Mouse (Mus musculus) midbrain, embryonic 11.5 days (tissue): ENCODE measurements around the gene Hes5. TPM values are rescaled to one million over a fixed set of nuclear protein-coding genes. Genes with fewer than 3 reads are reported as not detected.

Experiments
- ATAC-seq: fragments of 200-750 bp; cut with Nextera tagmentation; 2 replicates; pipeline ENCODE4 v1.8.0; 2017; ENCODE audit warnings: moderate TSS enrichment, moderate library complexity; ENCODE audit not compliant: low FRiP score
- DNase-seq: peaks from one replicate; pipeline ENCODE4 v3.0.0; 2015; ENCODE audit warnings: low spot score; ENCODE audit errors: missing footprints
- H3K27ac ChIP-seq: fragments of 300-500 bp; sonication (generic); 2 replicates; pipeline ENCODE4 v1.5.1; 2014; ENCODE audit warnings: low read depth, low read length
- H3K27me3 ChIP-seq: fragments of 300-500 bp; sonication (generic); 2 replicates; pipeline ENCODE4 v1.6.1; 2014; ENCODE audit warnings: mild to moderate bottlenecking, low read length, moderate library complexity, mixed read lengths; ENCODE audit not compliant: control insufficient read depth, insufficient read depth
- H3K36me3 ChIP-seq: fragments of 300-500 bp; sonication (generic); 2 replicates; pipeline ENCODE4 v1.6.1; 2014; ENCODE audit warnings: mild to moderate bottlenecking, low read length, moderate library complexity, mixed read lengths; ENCODE audit not compliant: control insufficient read depth, insufficient read depth
- H3K4me1 ChIP-seq: fragments of 300-500 bp; sonication (generic); 2 replicates; pipeline ENCODE4 v1.6.1; 2014; ENCODE audit warnings: low read length; ENCODE audit not compliant: control insufficient read depth, insufficient read depth
- H3K4me2 ChIP-seq: fragments of 300-500 bp; sonication (generic); 2 replicates; pipeline ENCODE4 v1.6.1; 2014; ENCODE audit warnings: mild to moderate bottlenecking, moderate library complexity
- H3K4me3 ChIP-seq: fragments of 300-500 bp; sonication (generic); 2 replicates; pipeline ENCODE4 v1.5.1; 2014; ENCODE audit warnings: low read depth, low read length
- H3K9ac ChIP-seq: fragments of 300-500 bp; sonication (generic); 2 replicates; pipeline ENCODE4 v1.6.1; 2014; ENCODE audit warnings: low read length
- H3K9me3 ChIP-seq: fragments of 300-500 bp; sonication (generic); 2 replicates; pipeline ENCODE4 v1.6.1; 2016; ENCODE audit warnings: low read length; ENCODE audit not compliant: control insufficient read depth
- WGBS: fragments of 180-500 bp; shearing (Covaris S2); extraction: QIAGEN DNeasy Blood & Tissue Kit; methylation state at CpG from one replicate; pipeline ENCODE4 v1.1.7; 2014; 5-methylcytosine and 5-hydroxymethylcytosine counted together
- polyA plus RNA-seq: library from polyadenylated mRNA; unstranded; fragments of >200 nt; fragmentation: Nextera tagmentation; extraction: Ambion mirVana; gene quantifications from 2 replicates; pipeline ENCODE4 v1.2.1, GENCODE M21; 2014

Hes5 gene
- polyA plus RNA-seq, 1 experiment from 2014 or later: 535 TPM

- H3K9me3 ChIP-seq: no peaks in the 10 kb centered on the region
- WGBS: 50% methylated on average over 8 of the region's 8 CpGs
- H3K4me3 ChIP-seq: no peak overlapping the region
- peaks cover 4% of the 10 kb centered on the region; the same call in 1 of the 2 replicates for H3K4me1 ChIP-seq
- H3K27ac ChIP-seq: no peak overlapping the region
- no peak overlapping the region for H3K9ac ChIP-seq
- ATAC-seq (no peak), DNase-seq (peak; percentile 86)
- no peaks in the 10 kb centered on the region for H3K27me3 ChIP-seq
- no peaks in the 10 kb centered on the region for H3K36me3 ChIP-seq
- H3K4me2 ChIP-seq: no peak overlapping the region
Observed at GRCm38 (mm10) chr4:154936542-154937255, 24.0 kb upstream of the Hes5 start.

- no peak overlapping the region for H3K4me2 ChIP-seq
Observed at GRCm38 (mm10) chr4:154937746-154938145, 23.0 kb upstream of the Hes5 start.

GRCm38 (mm10) chr4:154940156-154940555, 20.6 kb upstream of the Hes5 start:
- Histone ChIP-seq H3K27ac (no peak overlapping the region), H3K27me3 (no peaks in the 10 kb centered on the region), H3K9ac (no peak overlapping the region), H3K4me2 (no peak overlapping the region), H3K4me3 (no peak overlapping the region), H3K4me1 (peaks cover 7% of the 10 kb centered on the region), H3K9me3 (no peaks in the 10 kb centered on the region), H3K36me3 (no peaks in the 10 kb centered on the region)
- ATAC-seq: no peak
- 85% methylated on average over 2 of the region's 2 CpGs for WGBS
- DNase-seq: peak; percentile 60

More at GRCm38 (mm10) chr4:154937746-154938145, 23.0 kb upstream of the Hes5 start:
- no peaks in the 10 kb centered on the region for H3K9me3 ChIP-seq
- WGBS: 87% methylated on average over 1 of the region's 1 CpGs
- H3K27ac ChIP-seq: no peak overlapping the region
- no peaks in the 10 kb centered on the region for H3K27me3 ChIP-seq
- no peaks in the 10 kb centered on the region for H3K36me3 ChIP-seq
- ATAC-seq (no peak), DNase-seq (no peak)
- peaks cover 4% of the 10 kb centered on the region; the same call in 1 of the 2 replicates for H3K4me1 ChIP-seq
- no peak overlapping the region for H3K4me3 ChIP-seq
- H3K9ac ChIP-seq: no peak overlapping the region

- WGBS: 94% methylated on average over 5 of the region's 5 CpGs
- ATAC-seq: no peak
Observed at GRCm38 (mm10) chr4:154941831-154942230, 18.9 kb upstream of the Hes5 start.

GRCm38 (mm10) chr4:154942632-154943322, 17.9 kb upstream of the Hes5 start:
- ATAC-seq: no peak
- Histone ChIP-seq H3K9me3 (no peaks in the 10 kb centered on the region), H3K36me3 (no peaks in the 10 kb centered on the region), H3K27me3 (no peaks in the 10 kb centered on the region), H3K4me1 (peaks cover 22% of the 10 kb centered on the region), H3K27ac (no peak overlapping the region), H3K9ac (no peak overlapping the region), H3K4me2 (no peak overlapping the region), H3K4me3 (no peak overlapping the region)
- 88% methylated on average over 10 of the region's 10 CpGs for WGBS
- peak; percentile 59 for DNase-seq

More at GRCm38 (mm10) chr4:154941831-154942230, 18.9 kb upstream of the Hes5 start:
- no peak overlapping the region for H3K9ac ChIP-seq
- DNase-seq: no peak
- no peaks in the 10 kb centered on the region for H3K9me3 ChIP-seq
- H3K4me3 ChIP-seq: no peak overlapping the region
- H3K27me3 ChIP-seq: no peaks in the 10 kb centered on the region
- no peaks in the 10 kb centered on the region for H3K36me3 ChIP-seq
- no peak overlapping the region for H3K27ac ChIP-seq
- H3K4me1 ChIP-seq: peaks cover 18% of the 10 kb centered on the region
- H3K4me2 ChIP-seq: no peak overlapping the region

GRCm38 (mm10) chr4:154943323-154944039, 17.2 kb upstream of the Hes5 start:
- Histone ChIP-seq H3K36me3 (no peaks in the 10 kb centered on the region), H3K4me2 (no peak overlapping the region), H3K9me3 (no peaks in the 10 kb centered on the region), H3K9ac (no peak overlapping the region), H3K4me3 (no peak overlapping the region), H3K4me1 (peaks cover 27% of the 10 kb centered on the region), H3K27ac (no peak overlapping the region), H3K27me3 (no peaks in the 10 kb centered on the region)
- DNase-seq: peak; percentile 67
- ATAC-seq: no peak
- 93% methylated on average over 6 of the region's 6 CpGs for WGBS

GRCm38 (mm10) chr4:154944121-154944590, 16.6 kb upstream of the Hes5 start:
- Histone ChIP-seq H3K9me3 (no peaks in the 10 kb centered on the region), H3K4me2 (no peak overlapping the region), H3K27me3 (no peaks in the 10 kb centered on the region), H3K4me3 (no peak overlapping the region), H3K36me3 (no peaks in the 10 kb centered on the region), H3K4me1 (peaks cover 34% of the 10 kb centered on the region), H3K27ac (no peak overlapping the region), H3K9ac (no peak overlapping the region)
- 13% methylated on average over 2 of the region's 2 CpGs for WGBS
- ATAC-seq (peak; percentile 50), DNase-seq (peak; percentile 92)

- peak; percentile 95 for DNase-seq
- H3K9ac ChIP-seq: peak overlapping the region; percentile 68
- H3K4me3 ChIP-seq: peak overlapping the region; percentile 37
- peak; percentile 85 for ATAC-seq
- 3% methylated on average over 8 of the region's 8 CpGs for WGBS
- H3K4me2 ChIP-seq: peak overlapping the region; percentile 84
- H3K27me3 ChIP-seq: peaks cover 4% of the 10 kb centered on the region; the same call in 1 of the 2 replicates
- H3K27ac ChIP-seq: peak overlapping the region; percentile 79
- H3K9me3 ChIP-seq: no peaks in the 10 kb centered on the region
- no peaks in the 10 kb centered on the region for H3K36me3 ChIP-seq
- H3K4me1 ChIP-seq: peaks cover 44% of the 10 kb centered on the region
Observed at GRCm38 (mm10) chr4:154946319-154946718, 14.4 kb upstream of the Hes5 start.
